ENCODE assay signal across 26 mouse cellular contexts in the genomic region with DNA sequence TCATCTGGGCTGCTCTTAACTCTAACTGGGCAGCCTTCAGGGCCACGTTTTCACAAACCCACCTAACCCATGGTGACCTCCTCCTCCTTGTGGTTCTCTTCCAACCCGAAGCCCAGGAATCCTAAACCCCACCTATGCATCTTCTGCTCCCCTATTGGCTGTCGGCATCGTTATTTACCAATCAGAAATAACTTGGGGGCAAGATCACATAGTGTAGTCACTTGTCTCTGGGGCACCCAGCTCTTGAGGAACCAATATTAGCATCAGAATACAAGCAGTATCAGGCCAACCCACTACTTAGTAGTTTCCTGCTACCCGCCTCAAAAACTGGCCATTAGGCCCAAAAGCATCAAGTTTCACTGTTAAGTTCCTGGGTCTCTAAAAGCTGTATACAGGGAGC. TPM values are rescaled to one million over a fixed set of nuclear protein-coding genes. Genes with fewer than 3 reads are reported as not detected.
DNase-seq lines count a peak whose midpoint lies in the region; ATAC-seq and TF ChIP-seq lines count a peak whose summit lies in the region.
"Had no signal": no experiment of that assay in that cellular context is flagged by ENCODE, and none has a peak within 500 bp of the region (broad histone marks: within the 10 kb centered on the region; RNA-seq: fewer than 3 reads in every experiment).

No protein-coding gene starts in this region.

- no peaks in the 10 kb centered on the region for H3K27me3 ChIP-seq in intestine, postnatal 0 days (replicated peaks; ENCODE audit: control insufficient read depth, insufficient read depth, low read length)
- H3K27me3 ChIP-seq in intestine, embryonic 16.5 days (replicated peaks; ENCODE audit: control insufficient read depth, insufficient read depth, low read length), result no peaks in the 10 kb centered on the region
- H3K27me3 ChIP-seq: CH12.LX; forebrain, embryonic 13.5 days; heart, embryonic 13.5 days had no signal

- H3K4me1 ChIP-seq in intestine, postnatal 0 days (replicated peaks; ENCODE audit: control insufficient read depth, insufficient read depth, low read length), result peaks cover 6% of the 10 kb centered on the region; the same call in 1 of the 2 replicates
- H3K4me1 ChIP-seq in intestine, embryonic 16.5 days (ENCODE audit: control insufficient read depth, insufficient read depth, low read length), result peaks cover 11% of the 10 kb centered on the region
- H3K4me1 ChIP-seq: forebrain, embryonic 13.5 days had no signal

- DNase-seq in 416B (ENCODE audit: low read depth) (peak; percentile 17), ES-CJ7 (ENCODE audit: low read depth, low spot score) (peak; percentile 95), WW6 (ENCODE audit: low read depth, low spot score) (peak; percentile 65)
- no peak for DNase-seq in layer of hippocampus, postnatal 14 days (ENCODE audit: low spot score in 2 of 2)
- DNase-seq: adrenal gland, postnatal 10 days; adrenal gland, postnatal 36 days; cerebellum, adult 18-20 months; cerebellum, adult 9-10 months; cerebellum, postnatal 14 days; gastrocnemius, postnatal 10 days; gastrocnemius, postnatal 36 days; heart, adult 2 months; heart, postnatal 14 days; heart, postnatal 4 days had no signal

- no peak for ATAC-seq in intestine, postnatal 0 days
- ATAC-seq in intestine, embryonic 16.5 days, result no peak
- ATAC-seq: activated CD4-positive, CD25-positive, alpha-beta regulatory T cell, adult 4 months; forebrain, embryonic 13.5 days; forebrain, embryonic 16.5 days; hindbrain, postnatal 0 days; inflammation-experienced regulatory T-cells, adult 6 months had no signal

- WGBS in intestine, postnatal 0 days, result 59% methylated on average over 5 of the region's 5 CpGs
- WGBS in intestine, embryonic 16.5 days, result 62% methylated on average over 5 of the region's 5 CpGs

- no peaks in the 10 kb centered on the region for H3K9me3 ChIP-seq in intestine, postnatal 0 days (ENCODE audit: control insufficient read depth)
- H3K9me3 ChIP-seq in intestine, embryonic 16.5 days (ENCODE audit: control insufficient read depth, low read length), result no peaks in the 10 kb centered on the region
- H3K9me3 ChIP-seq: forebrain, embryonic 10.5 days; forebrain, embryonic 13.5 days; heart, embryonic 10.5 days; heart, embryonic 13.5 days had no signal

- no peak for TF ChIP-seq CTCF in intestine, postnatal 0 days (IDR thresholded peaks at IDR 0.05; ENCODE audit: low read depth)

- H3K4me3 ChIP-seq in intestine, postnatal 0 days (ENCODE audit: low read depth, low read length), result no peak overlapping the region
- H3K4me3 ChIP-seq in intestine, embryonic 16.5 days (ENCODE audit: low read length), result no peak overlapping the region
- H3K4me3 ChIP-seq: forebrain, embryonic 10.5 days; forebrain, embryonic 13.5 days; heart, adult 2 months; heart, embryonic 10.5 days; heart, embryonic 13.5 days had no signal

- H3K36me3 ChIP-seq in intestine, postnatal 0 days (ENCODE audit: control insufficient read depth, insufficient read depth), result no peaks in the 10 kb centered on the region
- H3K36me3 ChIP-seq in intestine, embryonic 16.5 days (ENCODE audit: control insufficient read depth, insufficient read depth, low read length), result no peaks in the 10 kb centered on the region
- H3K36me3 ChIP-seq: forebrain, embryonic 10.5 days; heart, embryonic 10.5 days; heart, embryonic 13.5 days had no signal

- H3K9ac ChIP-seq in intestine, postnatal 0 days (ENCODE audit: low read depth, low read length), result no peak overlapping the region
- H3K9ac ChIP-seq in intestine, embryonic 16.5 days (ENCODE audit: low read depth, low read length), result no peak overlapping the region
- H3K9ac ChIP-seq: forebrain, embryonic 13.5 days; heart, embryonic 13.5 days; hindbrain, embryonic 14.5 days had no signal

- no peak overlapping the region for H3K27ac ChIP-seq in intestine, postnatal 0 days (ENCODE audit: low read depth, low read length)
- H3K27ac ChIP-seq in intestine, embryonic 16.5 days (ENCODE audit: low read length), result no peak overlapping the region
- H3K27ac ChIP-seq: forebrain, embryonic 10.5 days; forebrain, embryonic 13.5 days; heart, adult 2 months; heart, embryonic 10.5 days; heart, embryonic 13.5 days; hindbrain, embryonic 14.5 days; hindbrain, postnatal 0 days had no signal

- H3K4me2 ChIP-seq in intestine, postnatal 0 days (replicated peaks; ENCODE audit: low read depth), result no peak overlapping the region
- H3K4me2 ChIP-seq in intestine, embryonic 16.5 days (ENCODE audit: low read depth, low read length), result no peak overlapping the region
- H3K4me2 ChIP-seq: forebrain, embryonic 13.5 days; heart, embryonic 13.5 days; hindbrain, embryonic 14.5 days had no signal

RNA-seq across cellular contexts. Expression of gene Edem3, which starts 42.5 kb away (rescaled TPM):
- total RNA-seq in layer of hippocampus, postnatal 14 days (2021), result 10 to 100 TPM; 38.1 to 38.3 TPM
- 8.5 and 9.6 TPM in 2 replicates for polyA plus RNA-seq in intestine, postnatal 0 days (2015; fragmentation: Nextera tagmentation; extraction: Ambion mirVana)
- polyA plus RNA-seq in intestine, embryonic 16.5 days (2015; fragmentation: Nextera tagmentation; extraction: Ambion mirVana), result 8.8 and 11.1 TPM in 2 replicates

Comparison
In these comparisons a context has a peak if more than half of its experiments do, and no peak if none do; other contexts are left out.
1. DNase-seq: peak in 416B (single experiment), ES-CJ7 (single experiment) and WW6 (single experiment); none in layer of hippocampus, postnatal 14 days (0 of 2).